Mouse (Mus musculus): Measurements from ENCODE around the gene Traf3.

DNA sequence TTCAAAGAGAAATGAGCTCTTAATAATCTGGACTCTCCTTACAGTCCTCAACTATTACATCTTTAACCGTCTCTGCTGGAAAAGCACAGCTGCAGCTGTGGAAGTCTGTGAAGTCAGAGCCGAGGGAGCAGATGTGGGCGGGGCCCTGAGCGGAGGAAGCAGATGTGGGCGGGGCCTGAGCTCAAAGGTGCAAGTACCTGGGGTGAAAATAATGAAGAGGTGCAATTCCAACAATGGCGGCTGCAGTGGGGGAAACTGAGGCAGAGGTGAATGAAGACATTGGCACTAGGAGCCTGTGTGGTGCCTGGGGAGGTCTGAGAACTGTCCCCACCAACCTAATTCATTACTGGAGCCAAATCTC is 16.0 kb upstream of the Traf3 start:
- no peak for TF ChIP-seq CTCF (IDR thresholded peaks at IDR 0.05; ENCODE audit: low read depth, low read length)
- no peak for TF ChIP-seq POLR2A (IDR thresholded peaks at IDR 0.05; ENCODE audit: extremely low read depth, insufficient read depth, low read length)
